Mouse (Mus musculus): ENCODE measurements around the gene Zfp987. TPM values are rescaled to one million over a fixed set of nuclear protein-coding genes. Genes with fewer than 3 reads are reported as not detected.
"Not testable (repeated sequence)": the region's sequence is repeated elsewhere in the genome, so short reads cannot be mapped to it uniquely, and the experiment has no call there.

The Zfp987 gene
- total and polyA plus RNA-seq, 2 experiments: not detected

DNA sequence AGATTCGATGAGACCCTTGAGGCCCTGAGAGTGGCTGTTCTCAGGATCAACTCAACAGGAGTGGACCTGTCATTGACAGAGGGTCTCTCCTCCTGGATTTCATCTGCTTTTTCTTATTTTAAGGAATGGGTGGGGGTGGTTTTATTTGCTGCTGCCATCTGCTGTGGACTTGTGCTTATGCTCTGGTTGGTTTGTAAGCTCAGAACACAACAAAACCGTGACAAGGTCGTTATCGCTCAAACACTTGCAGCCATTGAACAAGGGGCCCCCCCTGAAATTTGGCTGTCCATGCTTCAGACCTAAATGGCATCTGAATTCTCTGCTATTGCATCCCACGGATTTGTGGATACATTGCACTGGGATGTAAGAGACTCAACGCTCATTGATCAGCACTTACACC lies 34.1 kb upstream of the Zfp987 start:
- not testable (repeated sequence) for H3K4me1 ChIP-seq (ENCODE audit: control insufficient read depth, insufficient read depth, low read length); H3K27ac ChIP-seq (replicated peaks; ENCODE audit: insufficient read depth, low read depth, low read length); DNase-seq (ENCODE audit: extremely low read depth, low read depth, low spot score); H3K27me3 ChIP-seq (ENCODE audit: control insufficient read depth, insufficient read depth, low read length); H3K9ac ChIP-seq (ENCODE audit: low read depth, low read length); H3K79me2 ChIP-seq (ENCODE audit: control insufficient read depth, insufficient read depth, low read length); H3K4me3 ChIP-seq (ENCODE audit: insufficient read depth, low read depth, low read length); H3K36me3 ChIP-seq (ENCODE audit: control insufficient read depth, insufficient read depth, low read length)
- WGBS: 73% methylated on average over 6 of the region's 6 CpGs

DNA sequence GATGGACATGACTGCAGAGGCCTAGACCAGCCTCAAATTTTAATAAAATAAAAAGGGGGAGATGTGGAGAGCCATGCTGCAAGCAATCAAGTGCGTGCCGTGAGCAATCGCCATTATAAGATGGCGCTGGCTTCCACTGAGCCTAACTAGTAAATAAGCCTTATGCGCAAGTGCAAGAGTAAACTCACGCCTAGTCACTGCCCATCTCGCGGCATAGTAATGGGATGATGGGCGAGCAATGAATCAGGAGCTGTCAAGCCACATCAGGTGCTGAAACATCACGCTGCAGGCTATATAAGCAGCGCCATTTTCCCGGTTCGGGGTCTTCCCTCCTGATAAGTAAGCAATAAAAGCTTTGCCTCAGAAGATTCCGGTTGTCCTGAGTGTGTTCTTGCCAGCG lies 33.5 kb upstream of the Zfp987 start:
- WGBS: 85% methylated on average over 15 of the region's 15 CpGs
- not testable (repeated sequence) for H3K36me3 ChIP-seq (ENCODE audit: control insufficient read depth, insufficient read depth, low read length); H3K27ac ChIP-seq (replicated peaks; ENCODE audit: insufficient read depth, low read depth, low read length); H3K4me1 ChIP-seq (ENCODE audit: control insufficient read depth, insufficient read depth, low read length); H3K4me3 ChIP-seq (ENCODE audit: insufficient read depth, low read depth, low read length); H3K27me3 ChIP-seq (ENCODE audit: control insufficient read depth, insufficient read depth, low read length); H3K79me2 ChIP-seq (ENCODE audit: control insufficient read depth, insufficient read depth, low read length); H3K9ac ChIP-seq (ENCODE audit: low read depth, low read length); DNase-seq (ENCODE audit: extremely low read depth, low read depth, low spot score)

- H3K27me3 ChIP-seq (ENCODE audit: control insufficient read depth, insufficient read depth, low read length); DNase-seq (ENCODE audit: extremely low read depth, low read depth, low spot score): not testable (repeated sequence)
These were observed 32.3 kb upstream of the Zfp987 start for GRCm38 (mm10) chr4:146064807-146065206.

DNA sequence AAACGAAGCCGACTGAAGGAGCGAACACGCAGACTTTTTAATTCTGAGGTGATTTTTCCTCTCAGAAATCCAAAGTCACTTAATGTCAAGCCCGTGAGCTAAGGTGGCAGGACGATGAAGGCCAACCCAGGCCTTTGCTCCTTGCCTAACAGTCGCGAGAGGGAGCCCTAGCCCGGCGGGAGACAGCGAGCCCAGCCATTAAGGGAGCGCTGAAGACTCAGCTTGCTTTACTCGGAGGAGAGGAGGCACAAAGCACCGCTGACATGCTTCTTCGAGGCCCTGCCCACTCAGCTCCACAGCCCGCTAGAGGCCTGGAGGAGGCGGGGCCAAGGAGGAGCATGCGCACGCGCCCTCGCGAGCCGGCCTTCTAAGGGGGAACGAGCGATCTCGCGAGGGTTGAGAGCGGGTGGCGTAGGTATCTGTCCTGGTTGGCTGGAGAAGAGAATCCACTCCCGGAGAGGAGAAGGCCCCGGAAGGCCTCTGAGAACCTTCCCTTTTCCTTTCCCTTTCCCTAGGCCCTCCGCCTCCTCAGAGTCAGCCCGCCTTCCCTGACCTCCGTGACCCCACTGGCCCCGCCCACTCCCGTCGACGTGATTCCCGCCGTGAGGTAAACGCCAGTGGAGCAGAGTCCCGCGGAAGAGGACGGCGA lies 30.0 kb upstream of the Zfp987 start:
- H3K27ac ChIP-seq (replicated peaks; ENCODE audit: insufficient read depth, low read depth, low read length); H3K27me3 ChIP-seq (ENCODE audit: control insufficient read depth, insufficient read depth, low read length); H3K9ac ChIP-seq (ENCODE audit: low read depth, low read length); H3K36me3 ChIP-seq (ENCODE audit: control insufficient read depth, insufficient read depth, low read length); H3K4me1 ChIP-seq (ENCODE audit: control insufficient read depth, insufficient read depth, low read length); H3K79me2 ChIP-seq (ENCODE audit: control insufficient read depth, insufficient read depth, low read length); H3K4me3 ChIP-seq (ENCODE audit: insufficient read depth, low read depth, low read length); DNase-seq (ENCODE audit: extremely low read depth, low read depth, low spot score): not testable (repeated sequence)
- WGBS: 35% methylated on average over 45 of the region's 45 CpGs

More at GRCm38 (mm10) chr4:146064807-146065206, 32.3 kb upstream of the Zfp987 start:
- H3K27ac ChIP-seq (replicated peaks; ENCODE audit: insufficient read depth, low read depth, low read length); H3K9ac ChIP-seq (ENCODE audit: low read depth, low read length); H3K36me3 ChIP-seq (ENCODE audit: control insufficient read depth, insufficient read depth, low read length); H3K79me2 ChIP-seq (ENCODE audit: control insufficient read depth, insufficient read depth, low read length); H3K4me1 ChIP-seq (ENCODE audit: control insufficient read depth, insufficient read depth, low read length); H3K4me3 ChIP-seq (ENCODE audit: insufficient read depth, low read depth, low read length): not testable (repeated sequence)
- 70% methylated on average over 5 of the region's 5 CpGs for WGBS

DNA sequence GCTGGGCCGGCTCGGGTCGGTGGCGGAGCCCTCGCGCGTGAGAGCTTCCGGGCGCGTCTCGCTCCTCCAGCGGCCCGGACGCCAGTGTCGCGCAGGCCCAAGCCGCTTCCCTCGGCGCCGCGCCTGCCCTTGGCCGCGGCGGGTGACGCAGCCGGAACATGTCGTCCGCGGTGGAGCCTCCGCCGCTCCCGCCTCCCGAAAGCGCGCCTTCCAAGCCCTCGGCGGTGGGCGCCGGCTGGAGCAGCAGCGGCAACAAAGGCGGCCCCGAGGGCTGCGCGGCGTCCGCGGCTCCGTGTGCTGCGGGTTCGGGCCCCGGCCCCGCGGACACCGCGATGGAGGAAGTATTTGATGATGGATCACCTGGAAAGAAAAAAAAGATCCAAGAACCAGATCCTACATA lies 29.5 kb upstream of the Zfp987 start:
- not testable (repeated sequence) for H3K9ac ChIP-seq (ENCODE audit: low read depth, low read length); DNase-seq (ENCODE audit: extremely low read depth, low read depth, low spot score); H3K36me3 ChIP-seq (ENCODE audit: control insufficient read depth, insufficient read depth, low read length); H3K79me2 ChIP-seq (ENCODE audit: control insufficient read depth, insufficient read depth, low read length); H3K27ac ChIP-seq (replicated peaks; ENCODE audit: insufficient read depth, low read depth, low read length); H3K4me3 ChIP-seq (ENCODE audit: insufficient read depth, low read depth, low read length); H3K4me1 ChIP-seq (ENCODE audit: control insufficient read depth, insufficient read depth, low read length); H3K27me3 ChIP-seq (ENCODE audit: control insufficient read depth, insufficient read depth, low read length)
- 27% methylated on average over 55 of the region's 55 CpGs for WGBS

DNA sequence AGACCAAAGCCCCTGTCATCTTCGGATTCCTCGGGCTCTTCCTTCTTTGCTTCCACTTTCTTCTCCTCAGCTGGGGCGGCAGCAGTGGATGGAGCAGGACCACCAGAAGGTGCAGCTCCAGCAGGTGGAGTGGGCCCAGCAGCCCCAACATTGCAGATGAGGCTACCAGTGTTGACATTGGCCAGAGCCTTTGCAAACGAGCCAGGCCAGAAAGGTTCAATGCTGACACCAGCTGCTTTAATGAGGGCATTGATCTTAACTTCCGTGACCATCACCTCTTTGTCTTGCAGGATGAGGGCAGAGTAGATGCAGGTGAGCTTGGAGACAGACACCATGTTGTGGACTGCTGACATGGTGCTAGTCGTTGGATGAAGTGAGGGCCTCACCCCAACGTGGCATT lies 23.8 kb upstream of the Zfp987 start:
- WGBS: 77% methylated on average over 7 of the region's 7 CpGs
- H3K36me3 ChIP-seq (ENCODE audit: control insufficient read depth, insufficient read depth, low read length); H3K79me2 ChIP-seq (ENCODE audit: control insufficient read depth, insufficient read depth, low read length): not testable (repeated sequence)

DNA sequence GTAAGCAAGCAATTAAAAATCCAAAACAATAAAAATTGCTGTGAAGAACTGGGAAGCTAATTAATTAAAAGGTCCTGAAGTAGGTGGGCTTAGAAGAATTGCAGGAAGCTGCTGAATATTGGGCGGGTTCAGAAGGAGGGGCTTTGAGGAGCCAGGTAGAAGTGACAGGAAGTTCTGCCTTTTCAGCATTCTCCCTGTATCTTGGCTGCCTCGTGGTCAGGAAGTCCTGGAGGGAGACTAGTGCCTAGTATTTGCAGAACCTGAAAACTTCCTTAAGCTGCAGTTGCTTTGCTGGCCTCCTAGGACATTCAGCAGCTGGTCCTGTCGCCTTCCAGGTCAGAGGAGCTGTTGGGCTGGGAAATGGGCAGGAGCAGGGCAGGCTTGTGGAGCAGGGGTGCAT lies 4.3 kb downstream of the Zfp987 start:
- H3K79me2 ChIP-seq (ENCODE audit: control insufficient read depth, insufficient read depth, low read length); H3K4me3 ChIP-seq (ENCODE audit: insufficient read depth, low read depth, low read length); H3K9ac ChIP-seq (ENCODE audit: low read depth, low read length); DNase-seq (ENCODE audit: extremely low read depth, low read depth, low spot score); H3K27ac ChIP-seq (replicated peaks; ENCODE audit: insufficient read depth, low read depth, low read length); H3K27me3 ChIP-seq (ENCODE audit: control insufficient read depth, insufficient read depth, low read length); H3K4me1 ChIP-seq (ENCODE audit: control insufficient read depth, insufficient read depth, low read length); H3K36me3 ChIP-seq (ENCODE audit: control insufficient read depth, insufficient read depth, low read length): not testable (repeated sequence)
- 35% methylated on average over 3 of the region's 3 CpGs for WGBS

More for the DNA sequence above, 23.8 kb upstream of the Zfp987 start:
- DNase-seq (ENCODE audit: extremely low read depth, low read depth, low spot score); H3K9ac ChIP-seq (ENCODE audit: low read depth, low read length); H3K27me3 ChIP-seq (ENCODE audit: control insufficient read depth, insufficient read depth, low read length); H3K4me1 ChIP-seq (ENCODE audit: control insufficient read depth, insufficient read depth, low read length); H3K4me3 ChIP-seq (ENCODE audit: insufficient read depth, low read depth, low read length); H3K27ac ChIP-seq (replicated peaks; ENCODE audit: insufficient read depth, low read depth, low read length): not testable (repeated sequence)

- not testable (repeated sequence) for H3K4me3 ChIP-seq (ENCODE audit: insufficient read depth, low read depth, low read length); H3K27ac ChIP-seq (replicated peaks; ENCODE audit: insufficient read depth, low read depth, low read length); DNase-seq (ENCODE audit: extremely low read depth, low read depth, low spot score); H3K27me3 ChIP-seq (ENCODE audit: control insufficient read depth, insufficient read depth, low read length); H3K9ac ChIP-seq (ENCODE audit: low read depth, low read length); H3K4me1 ChIP-seq (ENCODE audit: control insufficient read depth, insufficient read depth, low read length); H3K79me2 ChIP-seq (ENCODE audit: control insufficient read depth, insufficient read depth, low read length); H3K36me3 ChIP-seq (ENCODE audit: control insufficient read depth, insufficient read depth, low read length)
- no CpG with 5 or more reads among the region's 6 CpGs for WGBS
These were observed 59.4 kb downstream of the Zfp987 start, which contains the start of gene Zfp600 for GRCm38 (mm10) chr4:146156524-146156923. Zfp600 (plus strand) TSS chr4:146156824.

DNA sequence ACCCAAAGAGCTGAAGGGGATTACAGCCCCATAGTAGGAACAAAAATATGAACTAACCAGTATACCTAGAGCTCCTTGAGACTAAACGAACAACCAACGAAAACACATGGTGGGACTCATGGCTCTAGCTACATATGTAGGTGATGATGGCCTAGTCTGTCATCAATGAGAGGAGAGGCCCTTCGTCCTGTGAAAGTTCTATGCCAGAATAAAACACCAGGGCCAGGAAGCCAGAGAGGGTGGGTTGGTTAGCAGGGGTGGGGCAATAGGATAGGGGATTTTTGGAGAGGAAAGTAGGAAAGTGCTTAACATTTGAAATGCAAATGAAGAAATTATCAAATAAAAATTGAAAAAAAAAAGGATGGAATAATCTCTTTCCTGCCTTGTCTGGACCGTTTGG lies 65.8 kb downstream of the Zfp987 start:
- not testable (repeated sequence) for H3K27ac ChIP-seq (replicated peaks; ENCODE audit: insufficient read depth, low read depth, low read length); DNase-seq (ENCODE audit: extremely low read depth, low read depth, low spot score); H3K4me1 ChIP-seq (ENCODE audit: control insufficient read depth, insufficient read depth, low read length); H3K4me3 ChIP-seq (ENCODE audit: insufficient read depth, low read depth, low read length); H3K36me3 ChIP-seq (ENCODE audit: control insufficient read depth, insufficient read depth, low read length); H3K9ac ChIP-seq (ENCODE audit: low read depth, low read length); H3K27me3 ChIP-seq (ENCODE audit: control insufficient read depth, insufficient read depth, low read length); H3K79me2 ChIP-seq (ENCODE audit: control insufficient read depth, insufficient read depth, low read length)
- WGBS: 65% methylated on average over 4 of the region's 4 CpGs
